Mouse (Mus musculus) CH12.LX (cell line): ENCODE data around the gene Samd14. TPM values are rescaled to one million over a fixed set of nuclear protein-coding genes. Genes with fewer than 3 reads are reported as not detected.
A peak's percentile ranks its signal among the peaks of the same experiment; 100 is the strongest.

Experiments used
- DNase-seq: peaks from one replicate; pipeline ENCODE4 v3.0.0-alpha.2; 2013; ENCODE audit errors: extremely low read depth
- H3K27ac ChIP-seq: 2 replicates; pipeline ENCODE4 v1.5.1; 2012; ENCODE audit warnings: low read depth, mild to moderate bottlenecking, control low read depth, moderate library complexity; ENCODE audit not compliant: insufficient read depth
- H3K27me3 ChIP-seq: replicated peaks from 2 replicates; pipeline ENCODE3; 2012; ENCODE audit warnings: inconsistent platforms
- H3K36me3 ChIP-seq, 2 experiments: replicated peaks in 1 of 2; 2 replicates each; pipeline versions ENCODE3 to v1.6.1; 2012; ENCODE audit warnings: inconsistent platforms in 1 of 2, low read length in 1 of 2, mild to moderate bottlenecking in 1 of 2, mixed read lengths in 1 of 2, moderate library complexity in 1 of 2; ENCODE audit not compliant: control insufficient read depth in 1 of 2, insufficient read depth in 1 of 2
- H3K4me1 ChIP-seq, 2 experiments: 2 replicates each; pipeline ENCODE4 v1.6.1; 2012; ENCODE audit warnings: inconsistent platforms in 1 of 2, moderate library complexity in 1 of 2; ENCODE audit not compliant: insufficient read depth in 2 of 2, control insufficient read depth in 1 of 2
- H3K4me2 ChIP-seq: 2 replicates; pipeline ENCODE4 v1.6.1; 2012; ENCODE audit warnings: low read depth, mild to moderate bottlenecking, control low read depth; ENCODE audit not compliant: poor library complexity, insufficient read depth, severe bottlenecking
- H3K4me3 ChIP-seq, 3 experiments: fragments of 150-350 bp in 1 of 3; sonication (generic) in 1 of 3; replicated peaks in 1 of 3; 2 replicates each; pipeline versions ENCODE3 to v1.5.1; 2011 to 2012; ENCODE audit warnings: low read depth in 2 of 3, low read length in 2 of 3, mild to moderate bottlenecking in 2 of 3, moderate library complexity in 2 of 3, control low read depth in 1 of 3, improper control_type of control experiment in 1 of 3, inconsistent platforms in 1 of 3, mixed read lengths in 1 of 3; ENCODE audit not compliant: poor library complexity in 1 of 3
- H3K79me2 ChIP-seq: replicated peaks from 2 replicates; pipeline ENCODE4 v1.6.1; 2012; ENCODE audit warnings: mild to moderate bottlenecking, moderate library complexity; ENCODE audit not compliant: control insufficient read depth, poor library complexity, insufficient read depth, severe bottlenecking; ENCODE audit errors: extremely low read depth
- H3K9ac ChIP-seq: 2 replicates; pipeline ENCODE4 v1.6.1; 2012; ENCODE audit warnings: low read depth, mild to moderate bottlenecking, control low read depth, moderate library complexity; ENCODE audit not compliant: insufficient read depth
- H3K9me3 ChIP-seq: replicated peaks from 2 replicates; pipeline ENCODE3; 2012; ENCODE audit warnings: low read length, inconsistent platforms, mixed read lengths
- BHLHE40 ChIP-seq: IDR thresholded peaks from 2 replicates; pipeline ENCODE4 v1.6.1; 2011; ENCODE audit warnings: mild to moderate bottlenecking, low read depth, low read length, improper control_type of control experiment
- CHD1 ChIP-seq: IDR thresholded peaks from 2 replicates; pipeline ENCODE4 v1.6.1; 2012; ENCODE audit warnings: low read depth, low read length, improper control_type of control experiment, inconsistent platforms
- CTCF ChIP-seq, 2 experiments: IDR thresholded peaks in 1 of 2; conservative IDR thresholded peaks in 1 of 2; 2 replicates each; pipeline ENCODE4 v1.5.1; 2011 to 2012; ENCODE audit warnings: low read depth in 2 of 2, low read length in 2 of 2, improper control_type of control experiment in 1 of 2, inconsistent platforms in 1 of 2, mild to moderate bottlenecking in 1 of 2, moderate library complexity in 1 of 2
- ELF1 ChIP-seq: IDR thresholded peaks from 2 replicates; pipeline ENCODE4 v1.6.1; 2014; ENCODE audit warnings: low read depth, mild to moderate bottlenecking, inconsistent platforms, low read length, improper control_type of control experiment
- EP300 ChIP-seq: IDR thresholded peaks from 2 replicates; pipeline ENCODE4 v1.6.1; 2011; ENCODE audit warnings: low read length, improper control_type of control experiment
- ETS1 ChIP-seq: conservative IDR thresholded peaks from 2 replicates; pipeline ENCODE4 v1.6.1; 2012; ENCODE audit warnings: low read depth, mild to moderate bottlenecking, inconsistent platforms, low read length, improper control_type of control experiment, moderate library complexity
- HCFC1 ChIP-seq: IDR thresholded peaks from 2 replicates; pipeline ENCODE4 v1.6.1; 2012; ENCODE audit warnings: low read depth, mild to moderate bottlenecking, inconsistent platforms, low read length, improper control_type of control experiment
- JUND ChIP-seq: conservative IDR thresholded peaks from 2 replicates; pipeline ENCODE4 v1.6.1; 2011; ENCODE audit warnings: low read depth, low read length, improper control_type of control experiment
- MAFK ChIP-seq: IDR thresholded peaks from 2 replicates; pipeline ENCODE4 v1.6.1; 2011; ENCODE audit warnings: low read length, improper control_type of control experiment; ENCODE audit not compliant: insufficient replicate concordance
- MAX ChIP-seq: IDR thresholded peaks from 2 replicates; pipeline ENCODE4 v1.6.1; 2011; ENCODE audit warnings: low read length, improper control_type of control experiment
- MAZ ChIP-seq: IDR thresholded peaks from 2 replicates; pipeline ENCODE4 v1.6.1; 2012; ENCODE audit warnings: low read depth, mild to moderate bottlenecking, inconsistent platforms, low read length, improper control_type of control experiment, moderate library complexity
- MEF2A ChIP-seq: IDR thresholded peaks from 2 replicates; pipeline ENCODE4 v1.6.1; 2014; ENCODE audit warnings: low read depth, mild to moderate bottlenecking, inconsistent platforms, low read length, improper control_type of control experiment, borderline replicate concordance
- MXI1 ChIP-seq: IDR thresholded peaks from 2 replicates; pipeline ENCODE4 v1.6.1; 2011; ENCODE audit warnings: mild to moderate bottlenecking, low read depth, low read length, improper control_type of control experiment
- NELFE ChIP-seq: IDR thresholded peaks from 2 replicates; pipeline ENCODE4 v1.6.1; 2011; ENCODE audit warnings: low read depth, low read length, improper control_type of control experiment
- POLR2A ChIP-seq: IDR thresholded peaks from 2 replicates; pipeline ENCODE4 v1.6.1; 2011; ENCODE audit warnings: low read depth, mild to moderate bottlenecking, improper control_type of control experiment, low read length
- POLR2AphosphoS2 ChIP-seq: IDR thresholded peaks from 2 replicates; pipeline ENCODE4 v1.6.1; 2011; ENCODE audit warnings: low read depth, low read length, improper control_type of control experiment
- RCOR1 ChIP-seq: conservative IDR thresholded peaks from 2 replicates; pipeline ENCODE4 v1.6.1; 2012; ENCODE audit warnings: low read depth, mild to moderate bottlenecking, inconsistent platforms, low read length, improper control_type of control experiment
- SIN3A ChIP-seq: IDR thresholded peaks from 2 replicates; pipeline ENCODE4 v1.6.1; 2012; ENCODE audit warnings: low read length, improper control_type of control experiment, inconsistent platforms
- TBP ChIP-seq: conservative IDR thresholded peaks from 2 replicates; pipeline ENCODE4 v1.6.1; 2011; ENCODE audit warnings: low read depth, low read length, improper control_type of control experiment
- TCF12 ChIP-seq: IDR thresholded peaks from 2 replicates; pipeline ENCODE4 v1.6.1; 2014; ENCODE audit warnings: low read depth, mild to moderate bottlenecking, inconsistent platforms, low read length, improper control_type of control experiment
- UBTF ChIP-seq: IDR thresholded peaks from 2 replicates; pipeline ENCODE4 v1.6.1; 2012; ENCODE audit warnings: low read depth, mild to moderate bottlenecking, inconsistent platforms, low read length, improper control_type of control experiment, moderate library complexity
- USF1 ChIP-seq: IDR thresholded peaks from 2 replicates; pipeline ENCODE4 v1.6.1; 2014; ENCODE audit warnings: low read depth, mild to moderate bottlenecking, inconsistent platforms, low read length, improper control_type of control experiment
- ZC3H11A ChIP-seq: IDR thresholded peaks from 2 replicates; pipeline ENCODE4 v1.6.1; 2012; ENCODE audit warnings: low read depth, mild to moderate bottlenecking, inconsistent platforms, low read length, improper control_type of control experiment
- ZMIZ1 ChIP-seq: IDR thresholded peaks from 2 replicates; pipeline ENCODE4 v1.6.1; 2012; ENCODE audit warnings: low read depth, mild to moderate bottlenecking, inconsistent platforms, low read length, improper control_type of control experiment
- ZNF384 ChIP-seq: IDR thresholded peaks from 2 replicates; pipeline ENCODE4 v1.6.1; 2012; ENCODE audit warnings: low read depth, low read length, improper control_type of control experiment, inconsistent platforms
- dilution Hi-C: fragments of 300-500 bp; cut with MboI; formaldehyde crosslinking; loops from 2 replicates; pipeline ENCODE4 v1.14.3; 2020; ENCODE audit warnings: low sequenced_read_pairs; ENCODE audit not compliant: extremely low pct_unique_long_range_greater_than_20kb, extremely low pct_ligation_motif_present
- in situ Hi-C: fragments of 300-500 bp; cut with MboI; formaldehyde crosslinking; loops from 3 replicates; pipeline ENCODE4 v1.14.3; 2019; ENCODE audit warnings: low sequenced_read_pairs, low pct_ligation_motif_present, low pct_unique_long_range_greater_than_20kb, mixed read lengths
- polyA plus RNA-seq: library from polyadenylated mRNA; unstranded; fragments of >175 nt; gene quantifications from 2 replicates; pipeline ENCODE4 v1.2.1, GENCODE M21; 2012; ENCODE audit warnings: low read depth; ENCODE audit not compliant: insufficient read length
- total RNA-seq, 2 experiments: library from RNA; depleted of rRNA; stranded (reverse); fragments of 300-350 nt in 1 of 2; fragments of >200 nt in 1 of 2; gene quantifications; 2 replicates each; pipeline ENCODE4 v1.2.3; 2012 to 2014

The Samd14 gene
- total and polyA plus RNA-seq, 3 experiments: 0.17 TPM; not detected in 2

GRCm38 (mm10) chr11:95006038-95006437 is 3.6 kb upstream of the Samd14 start:
- Histone ChIP-seq H3K9me3 (no peaks in the 10 kb centered on the region), H3K4me2 (peak overlapping the region; percentile 96), H3K4me1 (peaks cover 3 to 28% of the 10 kb centered on the region in 2 experiments), H3K9ac (peak overlapping the region; percentile 83), H3K4me3 (peak overlapping the region; percentile 18 to 56 (median 50)), H3K27ac (no peak overlapping the region), H3K36me3 (peaks cover 22 to 47% of the 10 kb centered on the region in 2 experiments), H3K79me2 (no peaks in the 10 kb centered on the region), H3K27me3 (peaks cover 31% of the 10 kb centered on the region)
- no peak for DNase-seq
- in situ Hi-C loops (no loop called here), dilution Hi-C loops (no loop called here)
- no peak for TF ChIP-seq MXI1
- TF ChIP-seq ZC3H11A: no peak
- TF ChIP-seq SIN3A: no peak
- TF ChIP-seq CTCF (conservative IDR thresholded peaks at IDR 0.05 in 1 of 2, IDR thresholded peaks at IDR 0.05 in 1 of 2; ENCODE audit: low read depth in 2 of 2, low read length in 2 of 2): no peak
- TF ChIP-seq CHD1: no peak
- TF ChIP-seq TBP: no peak
- no peak for TF ChIP-seq NELFE
- TF ChIP-seq UBTF: no peak
- no peak for TF ChIP-seq POLR2AphosphoS2
- no peak for TF ChIP-seq RCOR1
- TF ChIP-seq MAX: no peak
- TF ChIP-seq TCF12: no peak
- TF ChIP-seq MAZ: no peak
- no peak for TF ChIP-seq USF1
- no peak for TF ChIP-seq JUND
- TF ChIP-seq ZMIZ1: no peak
- TF ChIP-seq ETS1: no peak

- in situ Hi-C loops (no loop called here), dilution Hi-C loops (no loop called here)
- DNase-seq: peak; percentile 87
- Histone ChIP-seq H3K36me3 (peaks cover 19 to 43% of the 10 kb centered on the region in 2 experiments), H3K27me3 (peaks cover 37% of the 10 kb centered on the region), H3K9me3 (no peaks in the 10 kb centered on the region), H3K27ac (no peak overlapping the region), H3K4me1 (peaks cover 2 to 22% of the 10 kb centered on the region in 2 experiments; a peak in 2 of 4 replicates), H3K4me3 (peak overlapping the region; percentile 54 to 65 (median 56)), H3K9ac (peak overlapping the region; percentile 83), H3K79me2 (no peaks in the 10 kb centered on the region), H3K4me2 (peak overlapping the region; percentile 96)
- TF ChIP-seq ZNF384: no peak
- TF ChIP-seq ZMIZ1: peak; percentile 90
- TF ChIP-seq USF1: no peak
- peak; percentile 84 for TF ChIP-seq NELFE
- peak; percentile 70 for TF ChIP-seq HCFC1
- peak; percentile 82 for TF ChIP-seq POLR2A
- 0 out of 2 replicates have a peak, but pooled peaks have one; percentile 20 for TF ChIP-seq ETS1
- TF ChIP-seq POLR2AphosphoS2: no peak
- TF ChIP-seq ELF1: peak; percentile 89
- TF ChIP-seq MEF2A: 0 out of 2 replicates have a peak, but pooled peaks have one; percentile 1
- TF ChIP-seq MAZ: peak; percentile 96
- TF ChIP-seq TCF12: peak; percentile 52; the same call in 1 of the 2 replicates
- no peak for TF ChIP-seq EP300
- TF ChIP-seq MAFK: no peak
- peak; percentile 78 for TF ChIP-seq SIN3A
- peak; percentile 66; the same call in 1 of the 2 replicates for TF ChIP-seq MXI1
- TF ChIP-seq BHLHE40: 0 out of 2 replicates have a peak, but pooled peaks have one; percentile 1
Measured at GRCm38 (mm10) chr11:95006525-95007219, 3.0 kb upstream of the Samd14 start.
